Mouse (Mus musculus) mouse embryonic stem cell (cell line): ENCODE results near the gene Spint2.

ENCODE experiments used
- in situ Hi-C, 2 experiments: fragments of 300-500 bp; cut with MboI; formaldehyde crosslinking; loops; 1 replicate in 1 of 2; 3 replicates in 1 of 2; pipeline ENCODE4 v1.14.3; 2019 to 2020; ENCODE audit warnings: low sequenced_read_pairs in 2 of 2, low pct_unique_long_range_greater_than_20kb in 1 of 2, mixed read lengths in 1 of 2; ENCODE audit not compliant: unreplicated experiment in 1 of 2

The Spint2 gene

DNA sequence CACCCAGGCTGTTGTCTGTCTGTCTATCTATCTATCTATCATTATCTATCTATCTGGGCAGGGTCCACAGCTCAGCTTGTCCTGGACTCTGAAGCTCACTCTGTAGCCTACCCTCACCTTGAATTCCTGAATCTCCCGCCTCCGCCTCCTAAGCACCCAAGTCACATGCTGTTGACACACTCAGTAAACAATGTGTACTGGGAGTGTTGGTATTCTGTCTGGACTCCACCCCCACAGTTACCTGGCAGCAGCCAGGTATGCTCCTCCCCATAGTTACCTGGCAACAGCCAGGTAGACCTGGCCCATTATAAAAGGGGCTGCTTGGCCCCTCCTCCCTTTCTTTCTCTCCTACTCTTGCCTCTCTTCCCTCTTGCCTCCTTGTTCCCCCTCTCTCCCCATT is 6.4 kb upstream of the Spint2 start:
- in situ Hi-C loops: no loop called here

DNA sequence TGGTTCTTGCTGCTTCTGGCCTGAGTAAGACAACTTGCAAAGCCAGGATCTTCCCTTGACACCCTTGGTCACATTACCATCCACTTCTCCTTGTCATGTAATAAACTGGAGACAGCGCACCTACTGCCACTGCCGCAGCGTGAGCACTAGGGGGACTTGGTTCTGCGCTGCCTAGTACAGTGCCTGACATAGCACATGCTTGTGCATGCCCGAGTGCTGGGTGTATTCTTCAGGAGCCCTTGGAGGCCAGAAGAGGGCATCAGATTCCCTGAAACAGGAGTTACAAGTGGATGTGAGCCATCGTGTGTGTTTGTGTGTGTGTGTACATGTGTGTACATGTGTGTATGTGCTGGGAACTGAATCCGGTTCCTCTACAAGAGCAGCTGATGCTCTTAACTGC is 5.8 kb upstream of the Spint2 start:
- in situ Hi-C loops: no loop called here

DNA sequence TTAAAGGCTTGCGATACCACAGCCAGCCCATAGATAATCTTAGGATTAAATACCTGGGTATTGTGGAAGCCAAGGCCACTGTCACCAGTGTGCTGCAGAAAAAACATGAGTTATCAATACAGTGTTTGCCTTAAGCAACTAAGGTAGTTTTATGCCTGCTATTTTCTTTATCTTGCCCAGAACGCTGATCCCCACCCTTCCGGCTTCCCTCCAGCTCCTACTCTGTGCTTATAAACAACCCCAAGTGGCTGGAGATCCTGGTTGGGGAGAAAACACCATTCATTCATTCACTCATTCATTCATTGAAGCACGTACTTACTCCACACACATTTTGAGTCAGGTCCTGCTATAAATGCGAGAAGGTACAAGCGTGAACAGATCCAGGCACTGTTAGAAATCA is 2.8 kb upstream of the Spint2 start:
- in situ Hi-C loops: no loop called here

DNA sequence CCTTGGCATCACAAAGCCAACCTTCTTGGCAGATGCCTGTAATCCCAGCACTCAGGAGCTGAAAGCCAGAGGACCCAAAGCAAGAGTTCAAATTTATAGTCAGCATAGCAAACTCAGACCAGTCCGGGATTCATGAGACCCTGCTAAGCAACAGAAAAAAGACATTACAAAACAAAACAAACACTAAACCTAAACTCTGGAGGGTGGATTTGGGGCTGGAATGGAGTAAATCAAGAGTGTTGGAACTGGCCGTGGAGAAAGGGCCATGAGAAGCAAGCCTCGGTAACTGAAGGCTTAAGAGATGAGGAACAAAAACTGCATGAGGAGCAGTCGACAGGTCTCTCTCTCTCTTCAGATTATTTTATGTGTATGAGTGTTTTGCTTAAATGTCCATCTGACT is 2.2 kb upstream of the Spint2 start:
- in situ Hi-C loops: no loop called here

DNA sequence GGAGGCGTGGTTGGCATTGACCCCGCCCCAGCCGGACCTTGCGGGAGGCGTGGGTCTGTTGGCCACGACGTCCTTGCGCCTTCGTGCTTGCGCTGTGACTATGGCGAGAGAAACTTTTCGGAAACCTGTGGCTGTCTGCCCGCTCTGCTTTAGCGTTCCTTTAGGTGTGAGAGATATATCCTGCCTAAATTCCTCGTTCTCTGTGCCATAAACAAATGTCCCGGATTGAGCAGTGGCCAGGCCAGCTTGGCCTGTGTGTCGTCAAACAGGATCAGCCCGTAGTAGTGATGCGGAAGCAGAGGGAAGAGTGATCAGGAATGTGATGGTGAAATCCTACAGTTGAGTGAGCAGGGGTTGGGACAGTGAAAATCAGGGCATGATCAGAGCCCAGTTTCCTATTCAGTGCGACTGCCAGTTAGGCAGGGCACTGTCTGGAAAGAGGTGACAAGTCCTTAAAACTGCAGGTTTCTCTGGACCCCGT is 402 bp upstream of the Spint2 start:
- in situ Hi-C loops: no loop called here

DNA sequence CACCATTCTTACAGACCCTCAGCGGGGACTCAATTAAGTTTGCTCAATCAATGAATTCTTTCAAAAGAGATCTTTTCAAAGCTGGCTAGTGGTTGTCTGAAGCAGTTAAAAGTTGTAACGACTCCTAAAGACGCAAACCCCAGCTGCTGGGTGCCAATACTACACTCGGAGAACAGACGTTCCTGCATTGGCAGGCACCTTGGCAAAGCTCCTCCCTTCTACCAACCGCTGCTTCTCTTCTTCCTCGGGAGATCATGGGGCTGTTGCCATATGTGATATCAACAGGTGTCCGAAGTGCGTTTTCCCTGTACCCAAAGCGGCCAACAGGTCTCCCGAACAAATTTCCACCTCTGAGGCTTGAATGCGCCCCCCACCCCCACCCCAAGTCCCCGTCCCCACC is 911 bp downstream of the Spint2 start:
- in situ Hi-C loops: no loop called here

DNA sequence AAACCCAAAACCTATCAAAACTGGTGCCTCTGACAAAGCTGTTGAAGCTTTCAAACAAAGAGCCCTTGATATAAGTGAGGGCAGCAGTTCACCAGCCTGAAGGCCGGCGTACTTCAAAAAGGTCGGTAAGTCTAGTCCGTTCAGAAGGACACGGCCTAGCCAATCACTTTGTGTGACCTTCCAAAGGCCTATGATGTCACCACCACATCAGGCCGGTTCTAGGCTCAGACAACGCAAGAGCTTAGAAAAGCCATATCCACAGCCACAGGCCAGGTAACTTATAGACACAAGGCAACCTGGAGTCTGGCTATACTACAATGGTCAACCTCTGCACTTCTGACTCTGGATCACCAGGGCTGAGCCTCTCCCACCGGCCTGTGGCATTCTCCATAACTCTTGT is 1.8 kb downstream of the Spint2 start:
- in situ Hi-C loops: no loop called here

DNA sequence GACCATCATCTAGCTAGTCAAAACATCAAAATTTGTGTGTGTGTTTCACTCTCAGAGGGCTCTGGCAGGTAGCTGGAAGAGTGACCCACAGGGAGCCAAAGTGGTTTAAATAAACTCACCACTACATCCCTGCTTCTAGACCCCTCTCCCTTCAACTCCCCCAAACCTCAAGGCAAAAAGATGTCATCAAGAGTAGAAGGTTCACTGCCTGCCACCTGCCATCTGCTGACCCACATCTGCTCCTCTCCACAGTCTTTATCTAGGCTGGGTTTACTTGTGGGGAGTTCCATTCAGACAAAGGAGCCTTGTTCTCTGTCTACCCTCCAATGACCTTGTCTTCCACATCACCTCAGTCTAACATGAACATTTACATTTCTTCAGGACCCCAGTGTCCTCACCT is 2.5 kb downstream of the Spint2 start:
- in situ Hi-C loops: no loop called here

DNA sequence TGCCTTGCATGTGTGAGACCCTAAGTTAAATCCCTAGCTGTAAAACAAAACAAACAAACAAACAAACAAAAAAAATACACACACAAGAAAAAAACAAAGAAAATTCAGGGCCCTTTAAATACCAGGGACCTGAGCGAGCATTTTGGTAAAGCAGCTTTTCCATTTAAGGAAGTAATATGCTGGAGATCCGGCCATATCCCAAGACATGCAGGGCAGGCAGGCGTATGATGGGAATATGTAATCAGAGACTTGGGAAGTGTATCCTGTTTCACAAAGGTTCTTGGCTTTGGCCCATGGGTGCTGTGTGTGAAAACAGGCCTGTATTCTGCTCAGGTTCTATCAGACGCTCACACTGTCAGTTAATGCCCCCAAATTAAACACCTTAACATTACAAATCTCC is 4.2 kb downstream of the Spint2 start:
- in situ Hi-C loops: no loop called here

DNA sequence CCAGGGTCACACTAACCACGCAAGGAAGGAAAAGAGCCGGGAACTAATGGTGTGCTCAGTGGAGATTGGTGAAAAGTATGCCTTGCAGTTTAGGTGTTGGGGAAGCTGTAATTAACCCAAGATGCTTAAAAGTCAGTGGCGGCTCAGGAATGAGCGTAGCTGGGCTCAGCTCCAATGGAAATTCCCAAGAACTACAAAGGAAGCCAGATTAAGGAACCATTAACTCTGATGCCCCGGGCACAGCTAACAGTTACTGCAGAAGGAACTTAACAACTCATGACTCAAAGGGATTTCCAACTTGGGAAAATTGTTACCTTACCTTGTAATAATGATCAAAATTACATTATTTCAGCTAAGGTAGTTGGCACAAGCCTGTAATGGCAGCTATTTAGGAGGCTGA is 5.0 kb downstream of the Spint2 start:
- in situ Hi-C loops: no loop called here

DNA sequence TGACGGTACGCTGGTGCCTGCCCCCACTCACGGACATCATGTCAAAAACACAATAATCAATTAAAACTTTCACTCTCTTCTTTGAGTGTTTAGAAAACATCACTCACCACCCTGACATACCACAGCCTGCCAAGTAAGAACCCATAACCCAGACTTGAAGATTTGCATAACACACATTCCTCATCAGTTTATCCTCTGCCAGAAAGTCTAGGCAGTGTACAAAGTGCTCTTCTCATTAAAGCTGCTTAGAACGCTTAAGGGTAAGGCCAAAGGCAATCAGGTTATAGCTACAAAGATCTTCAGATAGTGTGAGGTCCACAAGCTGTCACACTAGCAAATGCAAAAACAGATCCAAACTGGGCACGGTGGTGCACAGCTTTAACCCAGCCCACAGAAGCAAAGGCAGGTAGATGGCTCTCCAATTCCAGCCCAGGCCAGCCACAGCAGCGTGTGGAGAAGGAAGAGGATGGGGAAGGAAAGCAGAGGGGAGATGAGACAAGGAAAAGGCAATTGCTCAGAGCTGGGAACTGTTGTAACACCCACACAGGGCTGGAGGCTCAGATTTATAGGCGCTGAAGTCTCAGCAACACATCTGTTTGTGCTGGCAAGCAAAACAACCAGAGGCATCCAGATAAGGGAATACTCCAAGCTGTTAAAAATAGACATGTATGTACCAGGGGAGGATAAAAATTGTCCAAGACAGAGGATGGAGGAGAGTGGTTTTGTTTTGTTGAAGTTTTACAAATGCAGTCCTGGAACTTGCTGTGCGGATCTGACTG is 9.8 kb downstream of the Spint2 start:
- in situ Hi-C loops: no loop called here

DNA sequence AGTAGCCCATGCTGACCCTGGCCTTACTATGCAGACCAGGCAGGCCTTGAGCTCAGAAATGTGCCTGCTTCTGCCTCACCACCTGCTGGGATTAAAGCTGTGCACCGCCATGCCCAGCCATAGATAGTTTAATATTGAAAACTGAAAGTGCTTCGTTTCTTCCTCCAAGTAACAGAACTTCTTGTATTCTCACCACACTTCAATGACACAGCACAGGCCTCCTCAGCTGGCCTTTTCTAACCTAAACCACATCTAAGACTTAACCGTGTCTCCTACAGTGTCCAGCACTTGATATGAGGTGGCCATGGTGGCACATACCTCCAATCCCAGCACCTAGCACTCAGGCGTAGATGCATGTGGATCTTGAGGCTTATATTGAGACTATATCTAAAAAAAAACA is 11.3 kb downstream of the Spint2 start:
- in situ Hi-C loops: no loop called here

DNA sequence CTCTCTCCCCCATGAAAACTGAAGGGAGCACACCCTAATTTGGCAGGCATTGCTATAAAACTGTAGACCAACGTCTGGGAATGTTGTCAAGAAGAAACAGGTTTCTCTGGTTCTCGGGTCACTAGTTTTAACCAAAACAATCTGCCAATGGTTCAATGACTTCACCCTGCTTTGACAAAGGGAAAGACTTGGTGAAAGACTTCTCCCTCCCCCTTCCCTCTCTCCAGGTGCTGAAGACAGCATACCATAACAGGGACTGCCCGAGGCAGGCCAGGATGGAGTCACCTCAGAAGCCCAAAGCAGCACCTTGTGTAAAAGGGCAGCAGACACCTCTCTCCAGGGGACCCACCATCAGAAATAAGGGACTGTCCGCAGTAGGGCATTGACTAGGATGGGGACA is 14.8 kb downstream of the Spint2 start:
- in situ Hi-C loops: no loop called here

DNA sequence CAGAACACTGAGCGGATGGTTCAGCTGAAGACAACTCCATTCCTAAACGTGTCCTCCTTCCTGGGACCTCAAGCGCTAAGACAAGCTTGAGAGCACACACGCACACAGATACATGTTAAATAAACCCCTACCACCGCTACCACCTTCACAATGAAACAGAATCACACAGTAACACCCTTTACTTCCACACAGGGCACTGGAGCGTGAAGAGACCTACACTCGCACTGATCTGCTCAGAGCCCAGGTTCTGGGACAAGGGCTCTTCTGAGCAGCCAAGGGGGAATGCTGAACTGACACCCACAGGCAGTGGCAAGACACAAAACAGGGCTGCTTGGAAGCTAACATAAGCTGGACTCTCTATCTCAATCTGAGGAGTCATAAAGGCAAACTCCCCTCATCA is 16.1 kb downstream of the Spint2 start:
- in situ Hi-C loops: no loop called here

DNA sequence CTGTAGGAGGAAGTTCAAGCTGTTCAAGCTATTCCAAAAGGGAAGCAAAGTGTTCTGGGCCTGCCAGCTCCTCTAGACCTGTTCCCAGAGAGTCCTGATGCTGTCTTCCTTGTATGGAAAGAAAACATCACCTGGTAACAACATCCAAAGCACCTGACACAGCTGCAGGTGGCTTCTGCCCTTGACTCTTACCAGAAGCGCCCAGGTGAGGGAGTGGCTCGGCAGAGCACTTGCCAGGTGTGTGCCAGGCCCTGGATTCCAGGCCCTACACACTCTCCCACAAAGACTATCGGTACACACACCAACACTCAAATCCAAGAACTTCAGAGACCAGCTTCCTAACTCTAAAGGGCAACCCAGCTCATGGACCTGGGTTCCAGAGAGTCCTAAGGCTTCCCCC is 17.9 kb downstream of the Spint2 start:
- in situ Hi-C loops: no loop called here

DNA sequence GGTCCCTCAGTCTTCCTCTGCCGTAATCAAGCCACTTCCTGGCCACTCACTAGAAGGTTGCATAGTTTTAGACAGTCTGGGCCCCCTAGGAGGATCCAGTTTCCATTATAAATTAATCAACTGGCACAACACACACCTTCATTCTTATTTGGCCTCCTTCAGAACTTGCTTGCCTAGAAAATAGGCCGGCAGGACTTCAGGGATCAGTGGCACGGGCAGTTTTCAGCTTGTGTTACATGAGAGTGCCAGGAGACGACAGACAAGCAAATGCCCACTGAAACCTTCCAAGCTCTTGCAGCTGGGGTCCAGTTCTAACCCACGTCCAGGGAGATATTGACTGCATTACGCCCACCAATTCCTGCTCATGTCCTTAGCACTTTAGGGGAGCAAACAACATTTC is 19.6 kb downstream of the Spint2 start:
- in situ Hi-C loops: no loop called here

DNA sequence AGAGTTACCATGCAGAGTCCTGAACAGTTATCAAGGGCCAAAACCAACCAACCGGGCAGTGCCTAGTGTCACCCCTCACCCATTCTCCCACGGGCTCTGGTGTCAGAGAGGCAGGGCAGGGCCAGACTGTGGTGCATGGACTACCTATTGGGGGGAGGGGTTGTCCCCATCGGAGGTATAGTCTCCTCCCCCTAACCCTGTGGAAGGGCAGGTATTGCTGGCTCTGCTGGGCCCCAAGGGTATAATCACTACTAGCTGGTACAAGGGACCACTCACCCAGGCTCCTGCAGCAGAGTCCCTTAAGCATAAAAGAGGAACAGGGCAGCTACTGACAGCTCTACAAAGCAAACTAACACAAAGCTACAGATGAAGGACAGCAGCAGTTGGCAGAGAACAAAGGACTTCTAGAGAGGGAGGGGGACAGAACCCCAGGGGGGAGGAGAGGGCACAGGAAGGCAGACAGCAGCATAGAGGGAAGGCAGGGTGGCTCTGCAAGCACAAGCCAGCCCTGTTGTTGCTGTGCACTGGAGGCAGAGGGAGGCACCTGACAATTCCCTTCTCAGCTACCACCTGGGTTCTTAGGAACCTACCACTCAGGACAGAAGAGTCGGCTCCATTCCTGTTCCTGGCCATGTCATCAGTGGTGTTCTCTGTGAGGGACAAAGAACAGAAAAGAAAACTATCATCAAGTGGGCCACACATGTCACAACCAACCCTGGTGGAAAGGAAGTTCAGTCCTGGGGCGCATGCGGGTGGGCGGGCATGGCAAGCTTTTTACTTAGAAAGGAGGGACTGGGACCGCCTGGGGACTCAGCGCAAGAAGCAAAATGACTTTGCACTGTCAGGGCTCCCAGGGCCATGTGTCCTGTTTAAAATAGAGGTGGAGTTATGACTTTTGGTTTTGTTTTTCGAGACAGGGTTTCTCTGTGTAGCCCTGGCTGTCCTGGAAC is 21.7 kb downstream of the Spint2 start:
- in situ Hi-C loops: no loop called here

DNA sequence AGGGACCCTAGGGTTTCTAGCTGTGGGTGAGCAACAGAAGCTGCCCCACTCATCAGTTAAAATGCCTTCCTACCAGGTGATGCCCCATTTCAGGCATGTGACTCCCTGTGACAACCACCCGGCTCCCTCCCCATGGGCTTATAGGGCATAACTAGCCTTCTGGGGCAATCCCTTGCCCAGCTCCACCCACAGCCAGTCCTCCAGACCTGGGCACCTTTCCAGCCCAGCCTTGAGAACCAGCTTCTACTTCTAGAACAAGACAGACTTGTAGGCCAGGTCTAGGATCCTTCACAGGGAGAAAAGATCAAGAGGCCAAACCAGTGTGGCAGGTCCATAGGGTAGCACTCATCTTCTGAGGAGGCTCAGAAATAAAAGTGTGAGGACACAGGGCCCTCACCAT is 24.3 kb downstream of the Spint2 start:
- in situ Hi-C loops: no loop called here

DNA sequence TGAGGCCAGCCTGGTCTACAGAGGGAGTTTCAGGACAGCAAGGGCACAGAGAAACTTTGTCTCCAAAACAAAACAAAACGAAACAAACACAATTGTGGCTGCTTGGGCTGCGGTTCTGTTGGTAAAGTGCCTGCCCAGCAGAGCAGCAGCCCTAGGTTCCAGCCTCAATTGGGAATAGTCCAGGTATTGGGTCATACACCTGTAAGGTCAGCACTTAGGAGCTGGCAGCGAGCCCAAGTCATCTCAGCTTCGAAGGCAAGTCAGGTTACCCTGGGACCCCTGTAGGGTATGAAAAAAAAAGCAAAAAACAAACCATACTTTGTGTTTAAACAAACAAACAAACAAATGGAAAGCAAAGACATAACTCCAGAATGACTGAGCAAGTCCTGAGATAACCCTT is 25.8 kb downstream of the Spint2 start:
- in situ Hi-C loops: no loop called here

DNA sequence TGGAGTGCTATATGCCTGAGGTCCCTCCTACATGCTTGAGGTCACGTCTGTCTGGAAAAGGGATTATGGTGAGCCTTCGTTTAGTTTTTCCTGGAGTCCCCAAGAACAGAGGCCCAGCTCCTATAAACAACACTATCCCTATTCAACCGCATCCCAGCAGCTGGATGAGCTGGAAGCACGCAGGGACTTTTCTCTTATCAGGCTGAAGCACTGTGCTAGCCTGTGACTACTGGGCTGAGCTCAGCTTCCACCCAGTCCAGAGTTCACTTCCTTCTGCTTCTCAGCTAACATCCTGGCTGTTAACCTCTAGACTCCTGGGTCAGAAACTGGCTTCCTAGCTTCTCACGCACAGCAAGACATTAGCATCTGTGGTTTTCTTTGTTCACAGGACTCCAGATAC is 27.9 kb downstream of the Spint2 start:
- in situ Hi-C loops: no loop called here
